Mouse (Mus musculus): ENCODE data around the gene Il18. TPM values are rescaled to one million over a fixed set of nuclear protein-coding genes. Genes with fewer than 3 reads are reported as not detected.

Il18 gene
- polyA plus RNA-seq (2012; rRNA removed), result 21.4 and 23.9 TPM in 2 replicates

DNA sequence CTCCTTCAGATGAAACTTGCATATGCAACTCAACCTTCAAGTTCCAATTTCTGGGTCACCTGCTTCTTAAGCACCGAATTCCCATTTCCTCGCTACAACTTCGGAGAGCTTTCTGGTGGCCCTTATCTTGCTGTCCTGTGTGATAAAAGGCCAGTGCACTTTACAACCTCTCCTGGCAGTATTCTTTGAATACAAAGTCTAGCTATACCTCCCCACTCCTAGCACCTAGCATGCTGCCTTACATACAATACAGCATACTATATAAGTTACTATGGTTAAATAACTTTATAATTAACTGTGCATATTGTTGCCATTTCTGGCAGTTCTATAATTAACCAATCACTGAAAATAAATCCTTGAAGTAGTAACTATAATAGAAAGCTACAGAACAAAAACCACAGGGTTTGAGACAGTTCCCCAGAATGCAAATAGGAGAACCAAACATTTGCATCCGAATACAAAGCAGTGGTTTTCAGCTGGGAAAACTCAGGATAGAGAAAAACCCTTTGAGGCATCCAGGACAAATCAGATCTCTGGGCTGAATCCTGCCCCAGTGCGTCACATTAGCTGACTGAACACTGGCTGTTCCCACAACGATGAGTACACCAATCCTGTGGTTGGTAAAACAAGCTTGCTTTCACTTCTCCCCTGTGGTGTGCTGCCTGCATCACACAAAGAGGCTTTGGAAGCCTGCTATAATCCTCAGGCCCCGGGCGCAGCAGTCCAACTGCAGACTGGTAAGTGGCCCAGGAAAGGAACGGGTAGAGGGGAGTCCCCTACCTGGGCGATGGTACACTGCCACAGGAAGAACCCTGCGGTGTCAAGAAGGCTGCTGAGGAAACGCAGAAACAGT, at the start of gene Il18:
Gene Il18, plus strand, starts transcription at position 587 of the 853 bp plus-strand sequence.

GRCm38 (mm10) chr9:50528293-50528892, 26.2 kb upstream of the Il18 start, which contains the start of gene Pts:
Gene Pts, minus strand, starts transcription at chr9:50528724.

GRCm38 (mm10) chr9:50555094-50555446, 443 bp downstream of the Il18 start, which contains the start of gene Bco2:
Gene Bco2, minus strand, starts transcription at chr9:50555181.

DNA sequence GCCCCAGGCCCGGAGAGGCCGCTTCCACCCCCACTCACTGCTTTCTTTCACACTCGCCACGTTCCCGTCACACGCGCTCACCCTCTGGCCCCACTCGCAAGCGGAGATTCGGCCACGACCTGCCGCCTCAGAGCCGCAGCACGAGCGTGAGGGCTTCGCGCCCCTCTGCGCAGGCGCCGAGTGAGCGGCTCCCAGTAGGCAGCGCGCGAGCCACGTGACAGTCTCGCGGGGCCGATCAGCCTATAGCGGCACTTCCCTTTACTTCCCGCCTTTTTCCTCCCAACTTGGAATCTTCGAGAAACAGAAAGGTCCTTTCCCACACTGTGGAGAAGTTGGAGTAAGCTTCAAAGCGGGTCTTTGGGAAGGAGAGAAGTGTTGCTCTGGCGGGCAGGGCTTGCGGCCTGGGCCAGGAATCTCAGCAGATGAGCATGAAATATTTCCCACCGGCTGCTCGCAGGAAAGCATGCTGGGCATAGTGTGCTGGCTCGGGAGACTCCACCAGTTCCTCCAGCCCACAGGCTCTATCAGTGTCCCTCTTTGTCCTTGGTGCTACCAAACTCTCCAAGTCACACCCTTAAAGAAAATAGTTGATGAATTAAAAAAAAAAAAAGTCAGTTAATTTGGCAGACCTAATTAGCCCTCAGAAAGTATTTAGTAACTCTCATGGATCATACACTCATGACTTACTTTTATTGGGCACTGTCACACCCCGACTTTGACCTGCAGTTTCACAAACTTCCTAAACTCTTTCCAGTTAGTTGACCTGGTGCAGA, 6.7 kb downstream of the Il18 start, which contains the start of gene Tex12:
Gene Tex12, minus strand, starts transcription at position 181 of the 773 bp plus-strand sequence.

GRCm38 (mm10) chr9:50603189-50603997, 48.8 kb downstream of the Il18 start, which contains the start of the genes Sdhd and Timm8b:
Gene Sdhd, minus strand, starts transcription at chr9:50603812.
Gene Timm8b, plus strand, starts transcription at chr9:50603910.

DNA sequence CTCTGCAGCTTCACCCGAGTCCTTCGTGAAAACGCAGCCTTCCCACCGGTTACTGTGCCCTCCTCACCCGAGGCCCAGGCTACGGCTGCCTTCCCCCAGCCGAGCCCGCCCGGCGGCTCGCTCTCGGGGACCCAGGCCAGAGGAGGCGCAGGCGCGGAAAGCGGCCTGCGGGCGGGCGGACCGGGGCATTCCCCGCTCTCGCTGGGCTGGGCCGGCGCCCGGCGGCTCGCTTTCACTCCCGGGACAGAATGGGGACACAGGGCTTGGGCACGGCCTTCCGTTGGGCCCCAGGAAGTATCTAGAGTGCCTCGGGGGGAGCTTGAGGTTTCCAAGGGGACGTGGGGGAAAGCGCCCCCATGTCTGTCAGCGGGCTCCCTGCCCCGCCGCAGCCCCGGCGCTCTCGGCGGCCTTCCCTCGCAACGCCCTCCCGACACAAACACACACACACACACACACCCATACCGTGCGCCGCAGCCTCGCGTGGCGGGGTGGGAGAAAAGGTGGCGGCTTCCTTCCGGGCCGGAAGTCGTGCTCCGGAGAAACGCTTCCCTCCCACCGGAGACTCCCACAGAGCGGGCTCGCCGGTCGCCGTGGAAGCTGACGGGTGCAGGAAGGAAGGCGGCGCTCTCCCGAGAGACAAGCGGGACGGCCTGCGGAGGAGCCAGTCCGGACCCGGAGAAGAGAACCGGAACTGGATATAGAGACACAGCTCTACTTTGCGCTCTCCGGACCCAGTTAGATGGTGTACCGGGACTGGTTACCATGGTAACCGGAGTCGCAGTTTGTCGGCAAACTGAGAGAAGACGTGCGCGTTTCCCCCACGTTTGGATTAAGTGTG, 62.4 kb downstream of the Il18 start, which contains the start of the genes Pih1d2 and Nkapd1:
Gene Pih1d2, plus strand, starts transcription at position 556 of the 838 bp plus-strand sequence.
Gene Nkapd1, minus strand, starts transcription at position 699 of the 838 bp plus-strand sequence.

Other genes starting within 250 kb of the Il18 start
- gene Rpl10-ps3, start 209.9 kb upstream of the Il18 start, polyA plus RNA-seq (2012; rRNA removed), result 67.3 and 91.6 TPM in 2 replicates
- 0.25 and 4.2 TPM in 2 replicates for gene Plet1, start 60.3 kb upstream of the Il18 start, polyA plus RNA-seq (2012; rRNA removed)
- 76.7 and 86.3 TPM in 2 replicates for gene Pts, start 26.1 kb upstream of the Il18 start, polyA plus RNA-seq (2012; rRNA removed)
- 0.55 and 0.57 TPM in 2 replicates for gene Bco2, start 354 bp downstream of the Il18 start, polyA plus RNA-seq (2012; rRNA removed)
- not detected in 2 replicates for gene Tex12, start 6.5 kb downstream of the Il18 start, polyA plus RNA-seq (2012; rRNA removed)
- 170 and 192 TPM in 2 replicates for gene Sdhd, start 49.0 kb downstream of the Il18 start, polyA plus RNA-seq (2012; rRNA removed)
- 424 and 466 TPM in 2 replicates for gene Timm8b, start 49.1 kb downstream of the Il18 start, polyA plus RNA-seq (2012; rRNA removed)
- 3.7 and 4.0 TPM in 2 replicates for gene Pih1d2, start 62.5 kb downstream of the Il18 start, polyA plus RNA-seq (2012; rRNA removed)
- 19.6 and 20.6 TPM in 2 replicates for gene Nkapd1, start 62.6 kb downstream of the Il18 start, polyA plus RNA-seq (2012; rRNA removed)
- 34.1 and 40.0 TPM in 2 replicates for gene Dlat, start 105.0 kb downstream of the Il18 start, polyA plus RNA-seq (2012; rRNA removed)
- gene Dixdc1, start 184.7 kb downstream of the Il18 start, polyA plus RNA-seq (2012; rRNA removed), result 38.1 and 39.0 TPM in 2 replicates
- gene 2310030G06Rik, start 191.7 kb downstream of the Il18 start, polyA plus RNA-seq (2012; rRNA removed), result 1.8 and 2.2 TPM in 2 replicates
- gene Cryab, start 196.5 kb downstream of the Il18 start, polyA plus RNA-seq (2012; rRNA removed), result 16.1 and 19.3 TPM in 2 replicates
- gene Hspb2, start 197.5 kb downstream of the Il18 start, polyA plus RNA-seq (2012; rRNA removed), result 1.3 and 4.1 TPM in 2 replicates
- 7.5 and 7.8 TPM in 2 replicates for gene Fdxacb1, start 213.4 kb downstream of the Il18 start, polyA plus RNA-seq (2012; rRNA removed)
- 51.7 and 53.4 TPM in 2 replicates for gene Alg9, start 220.2 kb downstream of the Il18 start, polyA plus RNA-seq (2012; rRNA removed)
- gene 1110032A03Rik, start 220.7 kb downstream of the Il18 start, polyA plus RNA-seq (2012; rRNA removed), result 45.9 and 48.9 TPM in 2 replicates